Mouse (Mus musculus) mesoderm, embryonic 11.5 days (tissue): ENCODE results near the gene Ncam2.

ENCODE experiments used
- DNase-seq: peaks from one replicate; pipeline ENCODE4 v3.0.0-alpha.2; 2012; ENCODE audit warnings: low read depth, low spot score

The Ncam2 gene

DNA sequence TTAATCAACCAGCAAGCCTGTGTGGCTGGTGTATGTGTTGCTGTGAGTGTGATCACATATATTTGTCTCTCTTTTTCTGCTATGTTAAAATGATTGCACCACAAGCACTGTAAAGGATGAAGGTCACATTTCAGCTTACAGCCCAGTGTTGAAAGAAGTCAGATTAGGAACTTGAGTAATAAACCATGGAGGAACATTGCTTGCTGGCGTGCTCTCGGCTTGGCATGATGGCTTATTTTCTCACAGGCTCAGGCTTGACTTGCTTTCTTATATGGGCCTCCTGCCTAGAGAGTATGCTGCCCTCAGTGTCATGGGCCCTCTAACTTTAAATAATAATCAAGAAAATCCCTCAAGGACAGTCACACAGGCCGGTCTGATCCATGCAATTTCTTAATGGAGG, 449.8 kb downstream of the Ncam2 start:
- DNase-seq, result no peak

DNA sequence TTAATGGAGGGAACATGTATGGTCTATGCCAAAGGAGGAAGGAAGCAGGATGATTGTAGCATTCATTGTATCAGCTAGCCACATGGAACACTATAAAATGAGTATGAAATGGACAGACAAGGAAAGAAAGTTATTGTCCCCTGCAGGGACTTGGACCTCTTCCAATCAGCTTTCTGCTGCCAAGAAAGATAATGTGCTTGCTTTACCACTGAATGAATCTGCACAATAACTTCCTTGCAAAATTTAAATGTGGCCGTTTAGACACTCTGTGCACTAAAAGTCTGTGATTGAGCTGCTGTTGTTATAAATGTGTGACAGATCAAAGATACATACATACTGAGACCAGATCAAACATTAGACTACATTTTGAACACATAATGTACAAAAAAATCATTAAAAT, 451.1 kb downstream of the Ncam2 start:
- DNase-seq, result no peak

DNA sequence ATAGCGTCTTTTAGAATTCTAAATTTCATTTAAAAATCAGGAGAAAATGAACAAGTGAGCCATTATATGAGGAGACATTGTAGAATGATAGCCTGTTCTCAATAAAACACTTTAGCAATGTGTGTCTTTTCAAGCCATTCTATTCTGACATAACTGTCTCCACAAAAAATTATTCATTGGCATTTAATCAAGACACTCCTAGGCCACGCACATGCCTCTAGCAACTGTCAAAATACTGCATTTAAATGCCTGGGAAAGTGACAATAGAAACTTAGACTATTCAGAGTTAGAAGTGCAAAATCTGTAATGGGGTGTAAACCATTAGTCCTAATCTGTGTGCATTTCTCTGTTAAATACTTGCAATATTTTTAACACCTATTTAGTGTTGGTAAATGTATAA, 456.1 kb downstream of the Ncam2 start:
- DNase-seq, result no peak

- DNase-seq, result no peak
Observed at GRCm38 (mm10) chr16:81673866-81674265, 473.4 kb downstream of the Ncam2 start.

DNA sequence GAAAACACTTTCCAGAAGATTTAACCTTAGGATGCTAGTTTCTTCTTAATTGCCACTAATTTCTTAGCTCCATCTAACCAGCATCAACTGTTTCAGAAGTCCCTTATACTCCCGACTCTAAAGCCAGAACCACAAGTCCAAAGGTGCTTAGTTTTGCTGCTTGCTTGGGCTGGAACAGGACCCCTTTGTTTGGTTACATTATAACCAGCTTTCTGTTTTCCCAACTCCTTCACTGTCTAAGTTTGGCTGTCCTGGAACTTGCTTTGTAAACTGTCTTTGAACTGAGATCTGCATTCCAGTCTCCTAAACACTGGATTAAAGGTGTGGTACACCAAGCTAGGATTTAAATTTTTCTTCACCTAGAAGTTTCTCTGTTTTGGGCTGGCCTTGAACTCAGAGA, 475.0 kb downstream of the Ncam2 start:
- DNase-seq, result no peak
